Mouse (Mus musculus) spleen, adult 2 months (tissue): ENCODE measurements around the gene Bbx.

Experiments used
- CTCF ChIP-seq: fragments of 200-500 bp; IDR thresholded peaks from 2 replicates; pipeline ENCODE4 v1.5.1; 2011; ENCODE audit warnings: mild to moderate bottlenecking, inconsistent platforms; ENCODE audit not compliant: insufficient read depth, insufficient read length, insufficient replicate concordance; ENCODE audit errors: extremely low read depth
- POLR2A ChIP-seq: fragments of 200-500 bp; IDR thresholded peaks from 2 replicates; pipeline ENCODE4 v1.6.1; 2011; ENCODE audit warnings: low read depth, low read length, inconsistent platforms

GRCm38 (mm10) chr16:50437331-50437730 lies 5.1 kb upstream of the Bbx start:
- TF ChIP-seq CTCF (no peak), POLR2A (no peak)
